Mouse (Mus musculus): ENCODE results near the gene Spg20. TPM values are rescaled to one million over a fixed set of nuclear protein-coding genes. Genes with fewer than 3 reads are reported as not detected.

The Spg20 gene
- polyA plus RNA-seq, 1 experiment from 2014 or later = 21.7 TPM

GRCm38 (mm10) chr3:55084781-55085180 is 27.1 kb upstream of the Spg20 start:
- H3K9me3 ChIP-seq = no peaks in the 10 kb centered on the region
- H3K27ac ChIP-seq = no peak overlapping the region
- H3K4me3 ChIP-seq = no peak overlapping the region
- no peak overlapping the region for H3K4me2 ChIP-seq
- H3K36me3 ChIP-seq = no peaks in the 10 kb centered on the region
- peak; percentile 57; the same call in 1 of the 2 replicates for ATAC-seq (ENCODE audit: low FRiP score)
- WGBS = 58% methylated on average over 6 of the region's 6 CpGs
- peaks cover 5% of the 10 kb centered on the region for H3K4me1 ChIP-seq (replicated peaks)
- H3K9ac ChIP-seq = no peak overlapping the region
- no peaks in the 10 kb centered on the region for H3K27me3 ChIP-seq

GRCm38 (mm10) chr3:55085716-55086115 is 26.2 kb upstream of the Spg20 start:
- Histone ChIP-seq H3K36me3 (no peaks in the 10 kb centered on the region), H3K9me3 (no peaks in the 10 kb centered on the region), H3K9ac (no peak overlapping the region), H3K4me1 (replicated peaks) (peaks cover 5% of the 10 kb centered on the region), H3K4me2 (no peak overlapping the region), H3K27ac (no peak overlapping the region), H3K27me3 (no peaks in the 10 kb centered on the region), H3K4me3 (no peak overlapping the region)
- WGBS = 48% methylated on average over 3 of the region's 3 CpGs
- no peak for ATAC-seq (ENCODE audit: low FRiP score)

- H3K36me3 ChIP-seq = no peaks in the 10 kb centered on the region
- ATAC-seq (ENCODE audit: low FRiP score) = no peak
- peaks cover 5% of the 10 kb centered on the region for H3K4me1 ChIP-seq (replicated peaks)
- H3K9me3 ChIP-seq = no peaks in the 10 kb centered on the region
- H3K27me3 ChIP-seq = no peaks in the 10 kb centered on the region
- no peak overlapping the region for H3K9ac ChIP-seq
- no peak overlapping the region for H3K4me2 ChIP-seq
- WGBS = 94% methylated on average over 5 of the region's 5 CpGs
- no peak overlapping the region for H3K27ac ChIP-seq
- H3K4me3 ChIP-seq = no peak overlapping the region
Observed at GRCm38 (mm10) chr3:55086948-55087347, 25.0 kb upstream of the Spg20 start.

GRCm38 (mm10) chr3:55087360-55087759 is 24.5 kb upstream of the Spg20 start:
- 70% methylated on average over 4 of the region's 4 CpGs for WGBS
- H3K9ac ChIP-seq = no peak overlapping the region
- H3K4me2 ChIP-seq = no peak overlapping the region
- H3K27me3 ChIP-seq = no peaks in the 10 kb centered on the region
- peaks cover 5% of the 10 kb centered on the region for H3K4me1 ChIP-seq (replicated peaks)
- H3K36me3 ChIP-seq = no peaks in the 10 kb centered on the region
- no peak overlapping the region for H3K4me3 ChIP-seq
- no peak for ATAC-seq (ENCODE audit: low FRiP score)
- H3K9me3 ChIP-seq = no peaks in the 10 kb centered on the region
- H3K27ac ChIP-seq = no peak overlapping the region

- Histone ChIP-seq H3K27ac (no peak overlapping the region), H3K27me3 (no peaks in the 10 kb centered on the region), H3K36me3 (no peaks in the 10 kb centered on the region), H3K9ac (no peak overlapping the region), H3K9me3 (no peaks in the 10 kb centered on the region), H3K4me1 (replicated peaks) (peaks cover 5% of the 10 kb centered on the region), H3K4me3 (no peak overlapping the region), H3K4me2 (no peak overlapping the region)
- no peak for ATAC-seq (ENCODE audit: low FRiP score)
- WGBS = 72% methylated on average over 4 of the region's 4 CpGs
Observed at GRCm38 (mm10) chr3:55088359-55088758, 23.5 kb upstream of the Spg20 start.

- Histone ChIP-seq H3K4me1 (replicated peaks) (peaks cover 5% of the 10 kb centered on the region), H3K27me3 (no peaks in the 10 kb centered on the region), H3K9me3 (no peaks in the 10 kb centered on the region), H3K27ac (no peak overlapping the region), H3K9ac (no peak overlapping the region), H3K4me3 (no peak overlapping the region), H3K36me3 (no peaks in the 10 kb centered on the region), H3K4me2 (no peak overlapping the region)
- no peak for ATAC-seq (ENCODE audit: low FRiP score)
- WGBS = 85% methylated on average over 3 of the region's 3 CpGs
Observed at GRCm38 (mm10) chr3:55088843-55089242, 23.1 kb upstream of the Spg20 start.

GRCm38 (mm10) chr3:55089291-55089690 is 22.6 kb upstream of the Spg20 start:
- no peak for ATAC-seq (ENCODE audit: low FRiP score)
- Histone ChIP-seq H3K4me3 (no peak overlapping the region), H3K36me3 (no peaks in the 10 kb centered on the region), H3K4me2 (no peak overlapping the region), H3K27me3 (no peaks in the 10 kb centered on the region), H3K27ac (no peak overlapping the region), H3K4me1 (replicated peaks) (peaks cover 5% of the 10 kb centered on the region), H3K9me3 (no peaks in the 10 kb centered on the region), H3K9ac (no peak overlapping the region)
- WGBS = 83% methylated on average over 4 of the region's 4 CpGs

- ATAC-seq (ENCODE audit: low FRiP score) = no peak
- H3K27me3 ChIP-seq = no peaks in the 10 kb centered on the region
- no peaks in the 10 kb centered on the region for H3K9me3 ChIP-seq
- H3K4me2 ChIP-seq = no peak overlapping the region
- peaks cover 18% of the 10 kb centered on the region for H3K4me1 ChIP-seq (replicated peaks)
- no peak overlapping the region for H3K4me3 ChIP-seq
- H3K36me3 ChIP-seq = no peaks in the 10 kb centered on the region
- no peak overlapping the region for H3K27ac ChIP-seq
- WGBS = 76% methylated on average over 1 of the region's 1 CpGs
- no peak overlapping the region for H3K9ac ChIP-seq
Observed at GRCm38 (mm10) chr3:55093161-55093560, 18.7 kb upstream of the Spg20 start.

GRCm38 (mm10) chr3:55095968-55096654 is 15.8 kb upstream of the Spg20 start:
- Histone ChIP-seq H3K9me3 (no peaks in the 10 kb centered on the region), H3K27me3 (no peaks in the 10 kb centered on the region), H3K9ac (no peak overlapping the region), H3K36me3 (no peaks in the 10 kb centered on the region), H3K4me3 (no peak overlapping the region), H3K4me1 (replicated peaks) (peaks cover 21% of the 10 kb centered on the region), H3K27ac (peak overlapping the region; percentile 53; the same call in 1 of the 2 replicates), H3K4me2 (peak overlapping the region; percentile 16)
- ATAC-seq (ENCODE audit: low FRiP score) = peak; percentile 74
- 26% methylated on average over 8 of the region's 8 CpGs for WGBS

GRCm38 (mm10) chr3:55096655-55097005 is 15.3 kb upstream of the Spg20 start:
- Histone ChIP-seq H3K27me3 (no peaks in the 10 kb centered on the region), H3K27ac (peak overlapping the region; percentile 53; the same call in 1 of the 2 replicates), H3K4me2 (no peak overlapping the region), H3K9me3 (no peaks in the 10 kb centered on the region), H3K4me1 (replicated peaks) (peaks cover 21% of the 10 kb centered on the region), H3K36me3 (no peaks in the 10 kb centered on the region), H3K9ac (no peak overlapping the region), H3K4me3 (no peak overlapping the region)
- WGBS = 82% methylated on average over 2 of the region's 2 CpGs
- no peak for ATAC-seq (ENCODE audit: low FRiP score)

GRCm38 (mm10) chr3:55097186-55097585 is 14.7 kb upstream of the Spg20 start:
- Histone ChIP-seq H3K27ac (no peak overlapping the region; the same call in 1 of the 2 replicates), H3K4me1 (replicated peaks) (peaks cover 21% of the 10 kb centered on the region), H3K4me3 (no peak overlapping the region), H3K36me3 (no peaks in the 10 kb centered on the region), H3K9me3 (no peaks in the 10 kb centered on the region), H3K4me2 (no peak overlapping the region), H3K27me3 (no peaks in the 10 kb centered on the region), H3K9ac (no peak overlapping the region)
- no peak for ATAC-seq (ENCODE audit: low FRiP score)
- WGBS = 70% methylated on average over 2 of the region's 2 CpGs

- ATAC-seq (ENCODE audit: low FRiP score) = peak; percentile 78
Observed at GRCm38 (mm10) chr3:55098014-55098413, 13.9 kb upstream of the Spg20 start.

GRCm38 (mm10) chr3:55098990-55099389 is 12.9 kb upstream of the Spg20 start:
- Histone ChIP-seq H3K36me3 (no peaks in the 10 kb centered on the region), H3K4me3 (no peak overlapping the region), H3K9ac (no peak overlapping the region), H3K27ac (no peak overlapping the region), H3K9me3 (no peaks in the 10 kb centered on the region), H3K4me1 (replicated peaks) (peaks cover 21% of the 10 kb centered on the region), H3K27me3 (no peaks in the 10 kb centered on the region), H3K4me2 (no peak overlapping the region)
- WGBS = 76% methylated on average over 11 of the region's 11 CpGs
- no peak for ATAC-seq (ENCODE audit: low FRiP score)

More at GRCm38 (mm10) chr3:55098014-55098413, 13.9 kb upstream of the Spg20 start:
- Histone ChIP-seq H3K27me3 (no peaks in the 10 kb centered on the region), H3K4me1 (replicated peaks) (peaks cover 21% of the 10 kb centered on the region), H3K4me3 (no peak overlapping the region), H3K9me3 (no peaks in the 10 kb centered on the region), H3K4me2 (no peak overlapping the region), H3K9ac (no peak overlapping the region), H3K36me3 (no peaks in the 10 kb centered on the region), H3K27ac (peak overlapping the region; percentile 18; the same call in 1 of the 2 replicates)
- WGBS = 15% methylated on average over 2 of the region's 2 CpGs

All from hindbrain, embryonic 13.5 days (tissue).